Mouse (Mus musculus) myocyte (in vitro differentiated cells): Measurements from ENCODE around the gene Fam222a. TPM values are rescaled to one million over a fixed set of nuclear protein-coding genes. Genes with fewer than 3 reads are reported as not detected.

Experiments
- H3K27me3 ChIP-seq: one replicate; pipeline ENCODE4 v1.6.1; 2011; ENCODE audit not compliant: control insufficient read depth, insufficient read depth, insufficient read length
- H3K36me3 ChIP-seq: one replicate; pipeline ENCODE4 v1.6.1; 2011; ENCODE audit not compliant: control insufficient read depth, insufficient read depth
- H3K4me2 ChIP-seq: one replicate; pipeline ENCODE4 v1.6.1; 2011; ENCODE audit warnings: low read depth, control low read depth
- H3K4me3 ChIP-seq: one replicate; pipeline ENCODE4 v1.5.1; 2011; ENCODE audit warnings: mild to moderate bottlenecking, control low read depth, moderate library complexity
- H3K79me2 ChIP-seq: one replicate; pipeline ENCODE4 v1.6.1; 2011; ENCODE audit not compliant: control insufficient read depth, insufficient read depth
- H3ac ChIP-seq: one replicate; pipeline ENCODE4 v1.6.1; 2011; ENCODE audit not compliant: control insufficient read depth, insufficient read length
- CEBPB ChIP-seq: IDR thresholded peaks from 2 replicates; pipeline ENCODE4 v1.6.1; 2011; ENCODE audit warnings: mild to moderate bottlenecking, moderate library complexity; ENCODE audit not compliant: poor library complexity, insufficient read depth, severe bottlenecking
- E2F4 ChIP-seq: IDR thresholded peaks from one replicate; pipeline ENCODE4 v1.6.1; 2011; ENCODE audit warnings: mild to moderate bottlenecking, control low read depth, moderate library complexity; ENCODE audit not compliant: insufficient read depth
- MAX ChIP-seq: IDR thresholded peaks from one replicate; pipeline ENCODE4 v1.6.1; 2011; ENCODE audit warnings: low read depth, mild to moderate bottlenecking, control low read depth
- MYOD1 ChIP-seq, 3 experiments: IDR thresholded peaks; one replicate each; pipeline ENCODE4 v1.6.1; 2011; ENCODE audit warnings: control low read depth in 2 of 3, low read depth in 2 of 3, mild to moderate bottlenecking in 2 of 3, moderate library complexity in 1 of 3; ENCODE audit not compliant: insufficient read length in 2 of 3, control insufficient read depth in 1 of 3
- MYOG ChIP-seq, 3 experiments: IDR thresholded peaks; one replicate each; pipeline ENCODE4 v1.6.1; 2011; ENCODE audit warnings: control low read depth in 2 of 3, low read depth in 2 of 3, mild to moderate bottlenecking in 2 of 3; ENCODE audit not compliant: insufficient read length in 2 of 3, control insufficient read depth in 1 of 3, insufficient read depth in 1 of 3
- POLR2A ChIP-seq: IDR thresholded peaks from one replicate; pipeline ENCODE4 v1.6.1; 2011; ENCODE audit warnings: low read depth, mild to moderate bottlenecking, control low read depth, moderate library complexity; ENCODE audit not compliant: insufficient read length
- POLR2AphosphoS2 ChIP-seq: IDR thresholded peaks from one replicate; pipeline ENCODE4 v1.6.1; 2011; ENCODE audit warnings: low read depth, control low read depth; ENCODE audit not compliant: insufficient read length
- REST ChIP-seq: IDR thresholded peaks from one replicate; pipeline ENCODE4 v1.6.1; 2011; ENCODE audit warnings: mild to moderate bottlenecking, control low read depth, moderate library complexity; ENCODE audit not compliant: insufficient read depth, insufficient read length
- SRF ChIP-seq: IDR thresholded peaks from one replicate; pipeline ENCODE4 v1.6.1; 2011; ENCODE audit warnings: low read depth; ENCODE audit not compliant: control insufficient read depth, insufficient read length
- TCF12 ChIP-seq: IDR thresholded peaks from one replicate; pipeline ENCODE4 v1.6.1; 2011; ENCODE audit warnings: mild to moderate bottlenecking, control low read depth; ENCODE audit not compliant: poor library complexity, insufficient read depth, severe bottlenecking
- TCF3 ChIP-seq: IDR thresholded peaks from one replicate; pipeline ENCODE4 v1.6.1; 2011; ENCODE audit warnings: low read depth, control low read depth; ENCODE audit not compliant: insufficient read length
- USF1 ChIP-seq: IDR thresholded peaks from one replicate; pipeline ENCODE4 v1.6.1; 2011; ENCODE audit warnings: low read depth, mild to moderate bottlenecking, control low read depth, moderate library complexity
- polyA plus RNA-seq: library from polyadenylated mRNA; unstranded; fragments of >200 nt; fragmentation: generic; extraction: Trizol; gene quantifications from one replicate; pipeline ENCODE4 v1.2.1, GENCODE M21; 2012; ENCODE audit warnings: missing spikeins

Fam222a gene
- polyA plus RNA-seq, 1 experiment = 0.02 TPM

DNA sequence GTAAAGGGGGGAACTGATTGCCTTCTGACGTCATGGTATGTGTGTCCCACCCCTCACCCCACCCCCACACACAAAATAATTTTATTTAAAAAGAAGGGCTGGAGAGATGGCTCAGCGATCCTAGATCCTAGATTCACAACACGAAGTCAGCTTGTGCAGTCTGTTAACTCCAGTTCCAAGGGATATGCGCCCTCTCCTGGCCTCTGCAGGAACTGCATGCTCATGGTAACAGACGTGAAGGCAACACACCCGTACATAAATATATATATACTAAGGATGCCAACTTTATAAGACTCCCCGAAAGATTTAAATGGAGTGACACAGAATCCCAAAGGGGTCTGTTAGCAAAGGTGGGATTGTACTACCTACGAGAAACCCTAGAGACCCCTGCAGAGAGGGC is 51.0 kb downstream of the Fam222a start:
- Histone ChIP-seq H3K79me2 (no peaks in the 10 kb centered on the region), H3K4me3 (no peak overlapping the region), H3K36me3 (no peaks in the 10 kb centered on the region), H3K4me2 (no peak overlapping the region), H3K27me3 (peaks cover 32% of the 10 kb centered on the region), H3ac (no peak overlapping the region)
- TF ChIP-seq CEBPB (no peak), TCF12 (no peak), SRF (no peak), USF1 (no peak), E2F4 (no peak), MYOG (IDR thresholded peaks at IDR 0.05; ENCODE audit: control insufficient read depth in 1 of 3, insufficient read depth in 1 of 3, insufficient read length in 2 of 3, low read depth in 2 of 3) (no peak), POLR2A (no peak), POLR2AphosphoS2 (no peak), MAX (no peak), REST (no peak), TCF3 (no peak), MYOD1 (IDR thresholded peaks at IDR 0.05; ENCODE audit: control insufficient read depth in 1 of 3, insufficient read length in 2 of 3, low read depth in 2 of 3) (no peak)

DNA sequence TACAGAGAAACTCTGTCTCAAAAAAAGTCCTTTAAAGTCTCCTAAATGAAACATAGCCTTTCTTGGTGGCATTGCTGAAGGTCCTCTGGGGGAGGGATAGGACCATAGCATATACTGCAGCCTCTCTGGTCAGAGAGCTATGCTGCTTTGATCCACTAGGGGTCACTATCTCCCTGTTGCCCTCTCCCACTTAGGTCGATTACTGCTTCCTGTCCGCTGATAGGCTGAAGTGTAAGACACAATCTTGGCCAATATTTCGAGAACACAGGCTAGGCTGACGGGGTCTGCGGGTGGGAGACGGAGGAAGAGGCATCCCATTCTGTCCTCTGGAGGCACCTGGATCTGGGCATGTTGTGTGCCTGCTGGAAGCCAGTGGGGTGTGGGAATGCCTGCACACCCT is 52.5 kb downstream of the Fam222a start:
- H3K36me3 ChIP-seq = no peaks in the 10 kb centered on the region
- H3K27me3 ChIP-seq = peaks cover 27% of the 10 kb centered on the region
- H3ac ChIP-seq = no peak overlapping the region
- TF ChIP-seq REST = no peak
- TF ChIP-seq E2F4 = no peak
- no peak for TF ChIP-seq MYOG (IDR thresholded peaks at IDR 0.05; ENCODE audit: control insufficient read depth in 1 of 3, insufficient read depth in 1 of 3, insufficient read length in 2 of 3, low read depth in 2 of 3)
- TF ChIP-seq SRF = no peak
- no peak for TF ChIP-seq MAX
- TF ChIP-seq POLR2A = no peak
- no peak for TF ChIP-seq TCF12
- TF ChIP-seq USF1 = no peak
- TF ChIP-seq MYOD1 (IDR thresholded peaks at IDR 0.05; ENCODE audit: control insufficient read depth in 1 of 3, insufficient read length in 2 of 3, low read depth in 2 of 3) = no peak
- TF ChIP-seq POLR2AphosphoS2 = no peak
- no peak for TF ChIP-seq TCF3
- TF ChIP-seq CEBPB = no peak
- no peaks in the 10 kb centered on the region for H3K79me2 ChIP-seq
- H3K4me2 ChIP-seq = no peak overlapping the region
- H3K4me3 ChIP-seq = no peak overlapping the region

DNA sequence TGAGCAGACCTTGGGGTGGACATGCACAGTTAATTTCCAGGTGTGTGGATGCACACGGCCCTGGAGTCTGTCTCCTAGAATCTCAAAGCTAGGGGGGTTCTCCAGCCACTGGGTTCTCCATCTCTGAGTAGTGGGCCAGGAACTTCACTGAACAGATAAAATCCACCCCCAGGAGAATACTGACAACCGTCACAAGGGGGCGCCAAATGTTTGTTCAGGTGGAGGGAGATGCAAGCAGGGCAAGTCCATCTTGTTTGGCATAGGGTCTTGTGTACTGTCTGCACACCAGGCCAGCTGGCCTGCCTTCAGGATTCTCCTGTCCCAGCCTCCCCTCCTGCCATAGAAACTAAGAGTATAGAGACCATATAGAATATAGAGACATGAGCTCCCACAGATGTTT is 57.8 kb downstream of the Fam222a start:
- no peak overlapping the region for H3K4me3 ChIP-seq
- no peaks in the 10 kb centered on the region for H3K36me3 ChIP-seq

DNA sequence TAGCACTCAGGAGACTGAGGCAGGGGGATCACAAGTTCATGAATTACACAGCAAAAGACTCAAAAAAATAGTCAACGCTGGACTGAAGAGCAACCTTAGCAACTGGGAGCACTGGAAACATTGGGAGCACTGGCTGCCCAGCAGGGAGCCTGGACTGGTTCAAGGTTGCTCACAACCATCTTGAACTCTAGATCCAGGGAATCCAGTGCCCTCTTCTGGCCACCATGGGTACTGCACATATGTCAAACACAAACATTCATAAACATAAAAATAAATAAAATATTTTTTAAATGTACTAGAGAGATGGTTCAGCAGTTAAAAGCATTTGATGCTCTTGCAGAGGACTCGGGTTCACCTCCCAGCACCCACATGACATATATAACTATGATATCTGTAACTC is 63.5 kb downstream of the Fam222a start:
- no peak overlapping the region for H3K4me2 ChIP-seq

More for the DNA sequence above, 57.8 kb downstream of the Fam222a start:
- TF ChIP-seq MYOG (IDR thresholded peaks at IDR 0.05; ENCODE audit: control insufficient read depth in 1 of 3, insufficient read depth in 1 of 3, insufficient read length in 2 of 3, low read depth in 2 of 3) = no peak
- TF ChIP-seq E2F4 = no peak
- TF ChIP-seq POLR2A = no peak
- no peak for TF ChIP-seq MAX
- no peak for TF ChIP-seq USF1
- no peak for TF ChIP-seq POLR2AphosphoS2
- no peak for TF ChIP-seq REST
- TF ChIP-seq TCF12 = no peak
- TF ChIP-seq MYOD1 (IDR thresholded peaks at IDR 0.05; ENCODE audit: control insufficient read depth in 1 of 3, insufficient read length in 2 of 3, low read depth in 2 of 3) = no peak
- TF ChIP-seq SRF = no peak
- no peak for TF ChIP-seq CEBPB
- TF ChIP-seq TCF3 = no peak
- Histone ChIP-seq H3K27me3 (peaks cover 36% of the 10 kb centered on the region), H3K79me2 (no peaks in the 10 kb centered on the region), H3ac (no peak overlapping the region), H3K4me2 (no peak overlapping the region)

More for the DNA sequence above, 63.5 kb downstream of the Fam222a start:
- Histone ChIP-seq H3K27me3 (peaks cover 14% of the 10 kb centered on the region), H3K36me3 (no peaks in the 10 kb centered on the region), H3K4me3 (no peak overlapping the region), H3K79me2 (no peaks in the 10 kb centered on the region), H3ac (no peak overlapping the region)
- TF ChIP-seq SRF = no peak
- no peak for TF ChIP-seq E2F4
- TF ChIP-seq REST = no peak
- no peak for TF ChIP-seq CEBPB
- TF ChIP-seq TCF12 = no peak
- TF ChIP-seq TCF3 = no peak
- TF ChIP-seq MYOG (IDR thresholded peaks at IDR 0.05; ENCODE audit: control insufficient read depth in 1 of 3, insufficient read depth in 1 of 3, insufficient read length in 2 of 3, low read depth in 2 of 3) = no peak
- TF ChIP-seq POLR2A = no peak
- no peak for TF ChIP-seq MYOD1 (IDR thresholded peaks at IDR 0.05; ENCODE audit: control insufficient read depth in 1 of 3, insufficient read length in 2 of 3, low read depth in 2 of 3)
- no peak for TF ChIP-seq USF1
- TF ChIP-seq POLR2AphosphoS2 = no peak
- TF ChIP-seq MAX = no peak
